Mouse (Mus musculus) liver, postnatal 0 days (tissue): ENCODE data around the gene Hvcn1. TPM values are rescaled to one million over a fixed set of nuclear protein-coding genes. Genes with fewer than 3 reads are reported as not detected.

Experiments used
- ATAC-seq: fragments of 200-750 bp; cut with Nextera tagmentation; 2 replicates; pipeline ENCODE4 v1.8.0; 2017; ENCODE audit warnings: mild to moderate bottlenecking, moderate library complexity
- DNase-seq: peaks from one replicate; pipeline ENCODE4 v3.0.0-alpha.2; 2016
- H3K27ac ChIP-seq: fragments of 300-500 bp; sonication (generic); 2 replicates; pipeline ENCODE4 v1.5.1; 2014; ENCODE audit warnings: antibody characterized with exemption, moderate library complexity, mild to moderate bottlenecking, low read depth
- H3K27me3 ChIP-seq: fragments of 300-500 bp; sonication (generic); 2 replicates; pipeline ENCODE4 v1.6.1; 2014; ENCODE audit warnings: low read length, control low read depth, mixed read lengths; ENCODE audit not compliant: insufficient read depth
- H3K36me3 ChIP-seq: fragments of 300-500 bp; sonication (generic); replicated peaks from 2 replicates; pipeline ENCODE4 v1.6.1; 2014; ENCODE audit warnings: mild to moderate bottlenecking, control low read depth, low read length, moderate library complexity, mixed read lengths; ENCODE audit not compliant: insufficient read depth
- H3K4me1 ChIP-seq: fragments of 300-500 bp; sonication (generic); 2 replicates; pipeline ENCODE4 v1.6.1; 2014; ENCODE audit warnings: antibody characterized with exemption, mild to moderate bottlenecking, control low read depth; ENCODE audit not compliant: insufficient read depth
- H3K4me2 ChIP-seq: fragments of 300-500 bp; sonication (generic); 2 replicates; pipeline ENCODE4 v1.6.1; 2014; ENCODE audit warnings: low read depth, mild to moderate bottlenecking, low read length, moderate library complexity, mixed read lengths
- H3K4me3 ChIP-seq: fragments of 300-500 bp; sonication (generic); 2 replicates; pipeline ENCODE4 v1.5.1; 2014; ENCODE audit warnings: low read depth, low read length
- H3K9ac ChIP-seq: fragments of 300-500 bp; sonication (generic); replicated peaks from 2 replicates; pipeline ENCODE4 v1.6.1; 2014; ENCODE audit warnings: mild to moderate bottlenecking, moderate library complexity
- H3K9me3 ChIP-seq: fragments of 300-500 bp; sonication (generic); 2 replicates; pipeline ENCODE4 v1.6.1; 2016; ENCODE audit warnings: mild to moderate bottlenecking, control low read depth, low read length, mixed read lengths
- CTCF ChIP-seq: sonication (generic); IDR thresholded peaks from 2 replicates; pipeline ENCODE4 v1.5.1; 2016; ENCODE audit warnings: antibody characterized with exemption, low read depth
- EP300 ChIP-seq: IDR thresholded peaks from 2 replicates; pipeline ENCODE4 v1.6.1; 2016; ENCODE audit warnings: antibody characterized with exemption, low read depth, mild to moderate bottlenecking
- WGBS: fragments of 180-500 bp; shearing (Covaris S2); extraction: QIAGEN DNeasy Blood & Tissue Kit; methylation state at CpG from one replicate; pipeline ENCODE4 v1.1.7; 2014; ENCODE audit not compliant: insufficient replicate concordance; 5-methylcytosine and 5-hydroxymethylcytosine counted together
- polyA plus RNA-seq: library from polyadenylated mRNA; unstranded; fragments of >200 nt; fragmentation: Nextera tagmentation; extraction: Ambion mirVana; gene quantifications from 2 replicates; pipeline ENCODE4 v1.2.1, GENCODE M21; 2015

The Hvcn1 gene
- polyA plus RNA-seq, 1 experiment from 2014 or later, result 7.3 TPM

DNA sequence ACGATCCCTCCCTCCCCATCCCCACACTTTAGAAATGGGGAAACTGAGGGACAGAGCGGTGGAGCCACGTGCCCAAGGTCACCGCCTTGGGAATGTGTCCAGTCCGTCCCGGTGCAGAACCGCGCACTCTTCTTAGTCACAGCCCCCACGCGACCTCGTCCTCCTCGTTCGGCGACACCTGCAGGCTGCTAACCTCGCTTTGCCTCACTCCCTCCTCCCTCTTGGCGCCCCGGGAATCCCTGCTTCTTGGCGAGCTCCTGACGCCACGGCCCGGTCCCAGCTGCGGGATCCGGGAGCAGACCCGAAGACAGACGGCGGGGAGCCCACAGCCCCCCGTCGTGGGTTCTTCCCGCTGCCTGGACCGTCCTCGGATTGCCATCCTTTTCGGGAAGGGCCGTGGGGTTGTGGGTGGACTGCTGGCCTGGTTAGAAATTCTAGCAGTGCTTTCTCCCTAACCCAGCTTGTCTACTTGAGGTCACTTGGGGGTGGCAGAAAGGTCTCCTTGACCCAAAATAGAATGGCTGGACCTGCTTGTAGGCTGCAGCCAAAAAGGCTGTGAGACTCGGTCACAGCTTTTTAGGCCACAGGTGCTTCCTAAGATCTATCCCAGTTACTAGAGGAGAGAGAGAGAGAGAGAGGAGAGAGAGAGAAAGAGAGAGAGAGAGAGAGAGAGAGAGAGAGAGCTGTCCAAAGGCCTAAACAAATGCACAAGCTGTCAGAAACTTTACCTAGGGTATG lies 78.6 kb downstream of the Hvcn1 start:
- no peaks in the 10 kb centered on the region for H3K27me3 ChIP-seq
- 1% methylated on average over 34 of the region's 34 CpGs for WGBS
- H3K4me2 ChIP-seq, result peak overlapping the region; percentile 98
- peak overlapping the region; percentile 89 for H3K4me3 ChIP-seq
- H3K36me3 ChIP-seq, result peaks cover 9% of the 10 kb centered on the region; the same call in 1 of the 2 replicates
- peak overlapping the region; percentile 89 for H3K27ac ChIP-seq
- DNase-seq (peak; percentile 63), ATAC-seq (peak; percentile 28)
- peak overlapping the region; percentile 95 for H3K9ac ChIP-seq
- H3K4me1 ChIP-seq, result peaks cover 42% of the 10 kb centered on the region
- TF ChIP-seq CTCF (peak; percentile 38; the same call in 1 of the 2 replicates), EP300 (no peak)
- no peaks in the 10 kb centered on the region for H3K9me3 ChIP-seq

DNA sequence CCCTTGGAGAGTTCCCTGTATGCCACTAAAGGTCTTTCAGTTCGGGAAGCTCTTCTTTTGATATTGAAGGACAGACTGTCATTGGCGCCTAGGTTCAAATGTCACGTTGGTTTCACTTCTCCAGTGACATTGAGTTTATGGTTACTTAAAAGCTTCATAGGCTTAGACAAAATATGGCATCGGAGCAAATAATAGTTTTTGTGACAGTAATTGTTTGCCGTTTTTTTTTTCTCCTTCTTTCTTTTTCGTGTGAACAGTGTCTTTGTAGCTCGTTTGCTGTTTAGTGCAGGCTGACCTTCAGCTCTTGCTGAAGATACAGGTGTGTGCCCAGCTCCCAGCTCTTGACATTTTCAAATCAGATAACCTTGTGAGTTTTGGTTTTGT lies 79.2 kb downstream of the Hvcn1 start:
- Histone ChIP-seq H3K27me3 (no peaks in the 10 kb centered on the region), H3K4me3 (peak overlapping the region; percentile 89), H3K9me3 (no peaks in the 10 kb centered on the region), H3K4me1 (peaks cover 36% of the 10 kb centered on the region), H3K9ac (peak overlapping the region; percentile 95), H3K4me2 (peak overlapping the region; percentile 98), H3K36me3 (peaks cover 9% of the 10 kb centered on the region; the same call in 1 of the 2 replicates), H3K27ac (peak overlapping the region; percentile 89)
- 36% methylated on average over 7 of the region's 7 CpGs for WGBS
- DNase-seq (no peak), ATAC-seq (no peak)
- TF ChIP-seq EP300 (no peak), CTCF (no peak)

DNA sequence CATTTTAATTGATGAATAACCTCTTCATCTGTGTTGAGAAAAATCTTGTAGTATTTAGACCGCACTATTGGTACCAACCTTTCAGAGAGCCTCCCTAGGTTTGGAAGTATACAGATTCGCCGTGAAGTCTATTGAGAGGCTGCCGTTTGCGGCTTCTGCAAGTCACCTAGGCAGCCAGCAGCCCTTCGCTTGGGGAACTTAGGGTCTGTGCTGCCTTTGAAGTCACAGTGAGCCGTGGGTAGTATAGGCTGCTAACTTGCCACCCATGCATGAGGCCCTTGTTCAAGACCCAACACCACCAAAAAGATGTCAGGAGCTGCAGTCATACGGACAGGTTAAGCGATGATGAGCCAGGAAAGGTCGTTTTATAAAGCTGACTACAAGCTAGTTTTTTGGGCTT lies 79.6 kb downstream of the Hvcn1 start:
- H3K36me3 ChIP-seq, result peaks cover 9% of the 10 kb centered on the region; the same call in 1 of the 2 replicates
- peak overlapping the region; percentile 98 for H3K4me2 ChIP-seq
- H3K4me3 ChIP-seq, result peak overlapping the region; percentile 89
- peak overlapping the region; percentile 89 for H3K27ac ChIP-seq
- 78% methylated on average over 10 of the region's 10 CpGs for WGBS
- H3K9ac ChIP-seq, result peak overlapping the region; percentile 30
- ATAC-seq (no peak), DNase-seq (no peak)
- TF ChIP-seq EP300 (no peak), CTCF (no peak)
- no peaks in the 10 kb centered on the region for H3K27me3 ChIP-seq
- no peaks in the 10 kb centered on the region for H3K9me3 ChIP-seq
- peaks cover 37% of the 10 kb centered on the region for H3K4me1 ChIP-seq

DNA sequence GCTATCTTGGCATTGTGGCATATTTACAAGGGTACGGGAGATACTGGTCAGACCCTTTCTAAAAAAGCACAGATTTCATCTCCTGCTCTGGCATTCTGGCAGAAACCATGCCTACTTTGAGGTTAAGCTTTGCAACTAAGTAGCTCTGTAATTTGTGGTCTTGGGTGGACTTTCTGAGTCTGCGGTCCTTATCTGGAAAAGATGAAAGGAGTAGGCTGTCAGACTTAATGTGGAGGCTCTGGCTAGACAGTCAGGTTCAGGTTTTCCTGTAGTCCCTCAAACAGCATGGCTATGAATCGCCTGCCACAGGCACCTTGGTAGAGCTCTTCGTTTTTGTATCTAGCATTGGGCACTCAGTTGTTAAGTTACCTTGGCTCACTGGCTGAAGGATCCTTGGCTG lies 80.4 kb downstream of the Hvcn1 start:
- H3K27ac ChIP-seq, result no peak overlapping the region
- peak overlapping the region; percentile 98 for H3K4me2 ChIP-seq
- peaks cover 9% of the 10 kb centered on the region; the same call in 1 of the 2 replicates for H3K36me3 ChIP-seq
- H3K4me3 ChIP-seq, result no peak overlapping the region
- H3K9me3 ChIP-seq, result no peaks in the 10 kb centered on the region
- TF ChIP-seq EP300 (no peak), CTCF (no peak)
- peaks cover 36% of the 10 kb centered on the region for H3K4me1 ChIP-seq
- WGBS, result 70% methylated on average over 4 of the region's 4 CpGs
- ATAC-seq, result no peak
- H3K27me3 ChIP-seq, result no peaks in the 10 kb centered on the region
- H3K9ac ChIP-seq, result no peak overlapping the region
- DNase-seq, result no peak

DNA sequence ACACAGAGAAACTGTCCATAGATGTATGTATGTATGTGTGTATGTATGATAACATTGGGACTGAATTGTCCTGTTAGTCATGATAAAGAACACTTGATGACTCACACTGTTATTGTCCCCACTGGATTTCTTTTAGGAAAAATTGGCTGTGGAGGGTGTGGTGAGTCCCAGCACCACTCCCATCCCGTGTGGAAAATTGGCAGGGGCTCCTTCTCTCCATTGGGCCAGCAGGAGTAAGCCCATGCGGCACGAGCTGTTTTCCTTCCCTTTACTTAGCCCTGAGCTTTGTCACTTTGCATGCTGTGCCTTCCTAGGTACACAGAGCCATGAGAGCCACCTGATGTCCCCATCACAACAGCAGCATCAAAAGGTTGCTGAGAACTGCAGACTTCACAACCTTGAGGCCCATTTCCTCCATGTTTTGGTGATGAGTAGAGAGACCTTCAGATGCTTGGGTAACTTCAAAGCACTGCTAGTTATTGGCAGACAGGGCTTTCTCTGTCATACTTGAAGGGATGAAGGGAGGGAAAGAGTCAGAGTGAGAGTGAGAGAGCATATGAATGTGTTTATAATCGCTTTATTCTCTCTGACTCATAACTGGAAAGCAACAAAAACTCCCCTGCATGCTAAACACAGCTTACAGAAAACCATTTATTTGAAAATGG lies 81.7 kb downstream of the Hvcn1 start:
- ATAC-seq (no peak), DNase-seq (no peak)
- no peak overlapping the region for H3K27ac ChIP-seq
- no peak for TF ChIP-seq EP300
- H3K9me3 ChIP-seq, result no peaks in the 10 kb centered on the region
- H3K4me2 ChIP-seq, result no peak overlapping the region
- peaks cover 9% of the 10 kb centered on the region; the same call in 1 of the 2 replicates for H3K36me3 ChIP-seq
- 75% methylated on average over 4 of the region's 4 CpGs for WGBS
- H3K4me1 ChIP-seq, result peaks cover 42% of the 10 kb centered on the region
- no peak overlapping the region for H3K9ac ChIP-seq
- H3K4me3 ChIP-seq, result no peak overlapping the region
- no peaks in the 10 kb centered on the region for H3K27me3 ChIP-seq

DNA sequence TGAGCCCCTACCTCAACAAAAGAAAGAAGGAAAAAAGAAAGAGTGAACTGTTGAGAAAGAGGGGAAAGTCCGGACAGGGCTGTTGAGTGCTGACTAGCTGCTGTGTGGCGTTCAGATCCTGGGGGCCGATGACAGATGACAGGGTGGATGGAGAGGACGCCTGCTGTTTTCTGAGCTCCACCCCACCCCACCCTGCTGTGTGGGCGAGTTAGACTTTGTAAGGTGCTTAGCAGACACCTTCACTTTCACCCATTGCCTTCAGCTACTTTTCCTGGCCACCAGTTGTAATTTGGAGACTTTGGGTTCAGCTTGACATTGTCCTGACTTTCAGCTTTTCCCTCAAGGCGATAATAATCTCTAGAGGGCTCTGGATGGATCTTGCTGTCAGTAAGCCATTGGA lies 84.5 kb downstream of the Hvcn1 start:
- ATAC-seq (peak; percentile 54), DNase-seq (peak; percentile 56)
- Histone ChIP-seq H3K4me3 (peak overlapping the region; percentile 15), H3K27ac (peak overlapping the region; percentile 90), H3K9me3 (no peaks in the 10 kb centered on the region), H3K4me1 (peaks cover 45% of the 10 kb centered on the region), H3K4me2 (peak overlapping the region; percentile 63), H3K36me3 (peaks cover 9% of the 10 kb centered on the region; the same call in 1 of the 2 replicates), H3K27me3 (no peaks in the 10 kb centered on the region), H3K9ac (peak overlapping the region; percentile 51)
- WGBS, result 34% methylated on average over 6 of the region's 6 CpGs
- no peak for TF ChIP-seq EP300
- no peak for TF ChIP-seq CTCF

Other genes starting within 250 kb of the Hvcn1 start
- 3.5 and 3.6 TPM in 2 replicates for gene Cux2, start 156.7 kb upstream of the Hvcn1 start, polyA plus RNA-seq
- 0.66 and 7.2 TPM in 2 replicates for gene Myl2, start 105.9 kb upstream of the Hvcn1 start, polyA plus RNA-seq
- gene Ccdc63, start 66.0 kb upstream of the Hvcn1 start, polyA plus RNA-seq, result 0.13 and 0.18 TPM in 2 replicates
- 97.7 and 97.9 TPM in 2 replicates for gene Ppp1cc, start 48.5 kb upstream of the Hvcn1 start, polyA plus RNA-seq
- 1.1 and 1.2 TPM in 2 replicates for gene Tctn1, start 57.7 kb downstream of the Hvcn1 start, polyA plus RNA-seq
- 4.4 and 5.6 TPM in 2 replicates for gene Pptc7, start 77.6 kb downstream of the Hvcn1 start, polyA plus RNA-seq
- 2.7 and 3.0 TPM in 2 replicates for gene Rad9b, start 147.4 kb downstream of the Hvcn1 start, polyA plus RNA-seq
- 93.1 and 104 TPM in 2 replicates for gene Vps29, start 147.6 kb downstream of the Hvcn1 start, polyA plus RNA-seq
- gene Gpn3, start 165.1 kb downstream of the Hvcn1 start, polyA plus RNA-seq, result 25.2 and 26.7 TPM in 2 replicates
- gene Fam216a, start 165.6 kb downstream of the Hvcn1 start, polyA plus RNA-seq, result 9.8 and 10.3 TPM in 2 replicates
- gene Arpc3, start 185.1 kb downstream of the Hvcn1 start, polyA plus RNA-seq, result 79.7 and 86.6 TPM in 2 replicates
- 11.0 and 11.8 TPM in 2 replicates for gene Anapc7, start 214.9 kb downstream of the Hvcn1 start, polyA plus RNA-seq